Mouse (Mus musculus) stomach, embryonic 15.5 days (tissue): ENCODE measurements around the gene Lrrc25. TPM values are rescaled to one million over a fixed set of nuclear protein-coding genes. Genes with fewer than 3 reads are reported as not detected.
"Not testable (repeated sequence)": the region's sequence is repeated elsewhere in the genome, so short reads cannot be mapped to it uniquely, and the experiment has no call there.

ENCODE experiments used
- ATAC-seq: fragments of 200-750 bp; cut with Nextera tagmentation; 2 replicates; pipeline ENCODE4 v1.8.0; 2017; ENCODE audit warnings: low read depth, moderate number of reproducible peaks, moderate TSS enrichment; ENCODE audit not compliant: insufficient read depth, low FRiP score
- H3K27ac ChIP-seq: fragments of 300-500 bp; sonication (generic); 2 replicates; pipeline ENCODE4 v1.5.1; 2015; ENCODE audit warnings: mild to moderate bottlenecking, inconsistent platforms
- H3K27me3 ChIP-seq: fragments of 300-500 bp; sonication (generic); replicated peaks from 2 replicates; pipeline ENCODE4 v1.6.1; 2015; ENCODE audit warnings: inconsistent platforms
- H3K36me3 ChIP-seq: fragments of 300-500 bp; sonication (generic); 2 replicates; pipeline ENCODE4 v1.6.1; 2015; ENCODE audit warnings: inconsistent platforms
- H3K4me1 ChIP-seq: fragments of 300-500 bp; sonication (generic); 2 replicates; pipeline ENCODE4 v1.6.1; 2015; ENCODE audit warnings: inconsistent platforms
- H3K4me2 ChIP-seq: fragments of 300-500 bp; sonication (generic); 2 replicates; pipeline ENCODE4 v1.6.1; 2015; ENCODE audit warnings: mild to moderate bottlenecking, inconsistent platforms
- H3K4me3 ChIP-seq: fragments of 300-500 bp; sonication (generic); replicated peaks from 2 replicates; pipeline ENCODE4 v1.5.1; 2015; ENCODE audit warnings: inconsistent platforms
- H3K9ac ChIP-seq: fragments of 300-500 bp; sonication (generic); 2 replicates; pipeline ENCODE4 v1.6.1; 2015; ENCODE audit warnings: inconsistent platforms
- H3K9me3 ChIP-seq: fragments of 300-500 bp; sonication (generic); 2 replicates; pipeline ENCODE4 v1.6.1; 2016; ENCODE audit warnings: inconsistent platforms
- WGBS: fragments of 180-500 bp; shearing (Covaris S2); methylation state at CpG from one replicate; pipeline ENCODE4 v1.1.7; 2015; 5-methylcytosine and 5-hydroxymethylcytosine counted together
- polyA plus RNA-seq: library from polyadenylated mRNA; unstranded; fragments of >200 nt; fragmentation: Nextera tagmentation; extraction: Ambion mirVana; gene quantifications from 2 replicates; pipeline ENCODE4 v1.2.1, GENCODE M21; 2015

The Lrrc25 gene
- 3.7 and 3.9 TPM in 2 replicates for polyA plus RNA-seq

DNA sequence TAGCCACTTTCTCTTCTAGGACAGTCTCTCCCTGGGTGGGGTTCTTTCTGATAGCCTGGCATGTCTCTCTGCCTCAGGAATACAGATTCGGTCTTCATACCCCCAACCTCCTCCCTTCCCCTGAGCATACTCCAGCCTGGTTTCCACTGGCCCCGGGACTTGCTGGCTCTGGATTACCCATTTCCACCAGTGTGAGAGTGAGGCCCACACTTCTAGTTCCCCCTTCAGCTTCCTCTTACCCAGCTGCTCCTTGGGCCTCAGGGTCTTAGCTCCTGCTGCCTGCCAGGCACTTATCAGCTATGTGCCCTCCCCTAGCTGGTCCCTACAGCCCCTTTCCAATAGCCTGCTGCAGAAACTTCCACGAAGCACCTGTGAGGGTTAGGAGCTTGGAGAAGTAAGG, at the start of gene Lrrc25:
Gene Lrrc25, plus strand, starts transcription at position 262 of the 400 bp plus-strand sequence.
- H3K9ac ChIP-seq, result no peak within 1 kb of the TSS
- H3K9me3 ChIP-seq, result no peaks in the 10 kb centered on the region
- peak within 1 kb of the TSS; percentile 41; the same call in 1 of the 2 replicates for H3K27ac ChIP-seq
- no peaks in the 10 kb centered on the region for H3K27me3 ChIP-seq
- ATAC-seq, result no peak
- peaks cover 23% of the 10 kb centered on the region for H3K4me1 ChIP-seq
- H3K36me3 ChIP-seq, result no peaks in the 10 kb centered on the region
- 65% methylated on average over 3 of the region's 3 CpGs for WGBS
- H3K4me3 ChIP-seq, result 0 out of 2 replicates have a peak within 1 kb of the TSS, but pooled peaks have one; percentile 4
- no peak within 1 kb of the TSS for H3K4me2 ChIP-seq

DNA sequence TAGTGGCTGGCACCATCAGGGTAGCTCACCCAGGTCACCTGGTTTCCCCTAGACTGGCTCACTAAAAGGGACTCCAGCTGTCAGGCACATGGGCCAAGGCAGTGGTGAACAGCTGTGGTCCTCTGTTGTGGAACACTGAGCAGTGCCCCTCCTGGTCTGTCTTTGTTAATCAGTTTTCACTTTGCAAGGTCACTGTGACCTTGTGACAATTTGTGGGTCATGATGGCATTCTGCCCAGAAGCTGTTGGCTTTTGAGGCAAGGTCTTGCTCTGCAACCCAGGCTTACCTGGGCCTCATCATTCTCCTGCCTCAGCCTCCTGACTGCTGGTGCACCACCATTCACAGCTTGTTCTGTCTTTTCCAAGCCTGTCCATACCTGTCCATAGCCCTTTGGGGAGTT, 45.6 kb upstream of the Lrrc25 start:
- no peak overlapping the region for H3K4me3 ChIP-seq
- H3K9me3 ChIP-seq, result no peaks in the 10 kb centered on the region
- no peak overlapping the region for H3K9ac ChIP-seq
- no peaks in the 10 kb centered on the region for H3K36me3 ChIP-seq
- ATAC-seq, result no peak
- no peak overlapping the region for H3K27ac ChIP-seq
- peaks cover 3% of the 10 kb centered on the region; the same call in 1 of the 2 replicates for H3K4me1 ChIP-seq
- no peaks in the 10 kb centered on the region for H3K27me3 ChIP-seq
- H3K4me2 ChIP-seq, result no peak overlapping the region

DNA sequence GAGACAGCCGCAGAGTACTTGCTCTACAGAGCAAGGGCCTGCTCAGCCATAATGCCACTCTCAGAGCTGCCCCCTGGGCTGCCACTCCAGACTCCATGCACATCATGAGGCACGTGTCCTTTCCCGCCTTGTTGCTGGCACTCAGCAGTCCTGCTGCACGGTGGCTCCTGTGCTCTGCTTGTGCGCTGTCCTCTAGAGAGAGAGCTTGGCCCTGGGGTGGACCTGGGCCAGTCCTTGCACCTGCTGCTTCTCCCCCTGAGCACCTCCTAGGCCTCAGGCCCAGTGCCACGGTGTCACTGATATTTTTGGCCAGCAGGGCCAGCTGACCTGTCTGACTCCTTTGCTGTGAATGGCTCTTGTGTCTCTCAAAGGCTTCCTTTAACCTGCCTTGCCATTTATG, 45.0 kb upstream of the Lrrc25 start:
- WGBS, result 88% methylated on average over 6 of the region's 6 CpGs
- no peak for ATAC-seq
- no peaks in the 10 kb centered on the region; the same call in 1 of the 2 replicates for H3K4me1 ChIP-seq

DNA sequence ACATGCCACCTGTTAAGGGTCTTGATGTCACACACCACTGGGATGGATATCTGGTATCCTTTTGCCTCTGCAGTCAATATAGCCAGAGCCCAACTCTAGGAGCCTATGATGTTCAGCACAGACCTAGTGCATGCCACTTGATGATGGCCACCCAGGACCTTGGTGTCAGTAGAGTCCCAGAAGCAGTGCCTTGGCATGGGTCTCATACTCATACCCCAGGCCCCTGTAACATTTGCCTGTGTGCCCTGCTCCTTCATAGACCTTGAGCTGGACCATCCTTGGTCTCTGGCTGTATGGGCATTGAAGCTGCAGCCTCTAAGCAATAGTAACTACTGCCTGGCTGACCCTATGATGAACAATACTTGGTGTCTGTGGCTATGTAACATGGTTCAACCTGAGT, 41.7 kb upstream of the Lrrc25 start:
- Histone ChIP-seq H3K4me2 (no peak overlapping the region), H3K36me3 (peaks cover 9% of the 10 kb centered on the region)
- ATAC-seq, result no peak

More for the DNA sequence above, 45.0 kb upstream of the Lrrc25 start:
- Histone ChIP-seq H3K4me2 (no peak overlapping the region), H3K9me3 (no peaks in the 10 kb centered on the region), H3K27ac (no peak overlapping the region), H3K27me3 (no peaks in the 10 kb centered on the region), H3K36me3 (no peaks in the 10 kb centered on the region), H3K4me3 (no peak overlapping the region), H3K9ac (no peak overlapping the region)

DNA sequence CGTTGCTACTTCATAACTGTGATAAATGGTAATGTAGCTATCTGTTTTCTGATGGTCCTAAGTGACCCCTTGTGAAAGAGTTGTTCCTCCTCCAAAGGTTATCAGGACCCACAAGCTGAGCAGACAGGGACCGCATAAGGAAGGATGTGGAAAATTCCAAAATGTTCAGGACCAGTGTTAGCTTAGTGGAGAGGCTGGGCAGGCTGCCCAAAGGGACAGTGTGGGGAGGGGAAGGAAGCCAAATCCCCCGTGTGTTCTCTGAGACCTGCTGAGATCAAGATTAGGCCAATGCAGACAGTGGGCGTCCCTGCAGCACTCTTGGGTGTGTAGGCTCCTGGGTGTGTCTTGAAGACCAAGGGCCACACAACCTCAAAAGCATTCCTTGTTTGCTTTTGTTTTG, 41.0 kb upstream of the Lrrc25 start:
- no peaks in the 10 kb centered on the region; the same call in 1 of the 2 replicates for H3K4me1 ChIP-seq

More for the DNA sequence above, 41.7 kb upstream of the Lrrc25 start:
- Histone ChIP-seq H3K27ac (no peak overlapping the region), H3K9ac (no peak overlapping the region), H3K4me3 (no peak overlapping the region), H3K9me3 (no peaks in the 10 kb centered on the region), H3K4me1 (no peaks in the 10 kb centered on the region; the same call in 1 of the 2 replicates), H3K27me3 (no peaks in the 10 kb centered on the region)

DNA sequence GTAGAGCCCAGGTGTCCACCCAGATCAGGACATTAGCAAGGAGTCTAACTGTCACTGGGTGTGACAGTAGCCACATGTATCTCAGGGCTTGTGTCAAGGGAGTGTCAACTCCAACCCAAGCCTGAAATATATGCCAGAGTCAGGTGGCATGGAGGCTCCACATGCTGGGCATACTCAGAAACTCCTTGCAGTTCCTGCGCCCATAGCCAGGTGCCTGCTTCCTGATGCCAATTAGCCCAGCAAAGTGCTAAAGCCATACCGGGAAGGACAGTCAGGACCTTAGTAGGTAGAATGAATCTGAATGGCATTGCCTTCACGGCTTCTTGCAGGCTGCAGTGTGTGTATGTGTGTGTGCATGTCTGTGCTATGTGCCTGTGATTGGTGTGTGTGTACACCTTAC, 38.7 kb upstream of the Lrrc25 start:
- H3K27ac ChIP-seq, result no peak overlapping the region
- no peak for ATAC-seq
- peaks cover 33% of the 10 kb centered on the region for H3K36me3 ChIP-seq
- no peak overlapping the region for H3K4me3 ChIP-seq
- no peak overlapping the region for H3K9ac ChIP-seq
- H3K4me2 ChIP-seq, result no peak overlapping the region
- H3K27me3 ChIP-seq, result no peaks in the 10 kb centered on the region
- no peaks in the 10 kb centered on the region; the same call in 1 of the 2 replicates for H3K4me1 ChIP-seq
- WGBS, result 93% methylated on average over 3 of the region's 3 CpGs
- no peaks in the 10 kb centered on the region for H3K9me3 ChIP-seq

More for the DNA sequence above, 41.0 kb upstream of the Lrrc25 start:
- no peak overlapping the region for H3K27ac ChIP-seq
- H3K9ac ChIP-seq, result no peak overlapping the region
- ATAC-seq, result 0 out of 2 replicates have a peak, but pooled peaks have one; percentile 16
- no peak overlapping the region for H3K4me3 ChIP-seq
- no peak overlapping the region for H3K4me2 ChIP-seq
- H3K9me3 ChIP-seq, result no peaks in the 10 kb centered on the region
- WGBS, result 69% methylated on average over 4 of the region's 4 CpGs
- H3K27me3 ChIP-seq, result no peaks in the 10 kb centered on the region
- peaks cover 10% of the 10 kb centered on the region for H3K36me3 ChIP-seq

DNA sequence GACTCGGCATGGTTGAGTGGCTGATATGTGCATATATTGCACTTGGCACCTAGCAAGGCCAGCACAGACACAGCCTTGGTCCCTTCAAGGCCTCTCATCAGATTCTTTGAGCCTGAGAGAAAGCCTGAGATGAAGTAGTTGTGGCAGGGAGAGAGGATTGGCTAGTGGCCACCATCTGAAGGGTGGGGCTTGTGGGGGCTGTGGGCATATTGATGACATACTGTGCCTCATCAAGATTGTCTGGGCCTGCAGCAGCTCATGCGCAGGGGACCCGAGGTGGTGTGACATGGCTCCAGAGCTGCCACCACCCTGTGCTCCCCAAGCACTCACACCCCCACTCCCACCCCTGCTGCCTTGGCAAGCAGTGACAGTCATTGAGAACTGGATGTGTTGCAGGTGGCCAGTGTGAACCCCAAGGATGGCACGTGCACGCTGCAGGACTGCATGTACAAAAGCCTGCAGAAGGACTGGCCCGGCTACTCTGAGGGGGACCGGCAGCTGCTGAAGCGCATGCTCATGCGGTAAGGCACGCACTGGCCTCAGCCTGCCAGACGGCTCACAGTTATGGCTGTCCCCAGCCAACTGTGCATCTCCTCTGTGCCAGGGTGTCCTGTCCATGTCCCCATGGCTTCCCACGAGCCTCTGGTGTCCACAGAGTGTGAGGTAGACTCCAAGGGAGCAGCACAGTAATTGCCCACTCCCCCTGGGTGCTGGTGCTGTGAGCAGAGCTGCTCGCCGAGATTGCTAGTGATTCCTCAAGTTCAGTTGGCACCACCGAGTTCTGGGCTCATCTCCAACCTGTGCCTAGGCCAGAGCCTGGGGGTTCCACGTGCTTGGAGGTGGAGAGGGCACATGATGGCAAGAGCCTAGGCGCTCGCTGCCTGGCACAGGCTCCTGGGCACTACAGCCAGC, 32.2 kb upstream of the Lrrc25 start:
- no peaks in the 10 kb centered on the region for H3K4me1 ChIP-seq
- no peak overlapping the region for H3K9ac ChIP-seq
- no peak overlapping the region for H3K4me2 ChIP-seq
- H3K9me3 ChIP-seq, result no peaks in the 10 kb centered on the region
- peaks cover 65% of the 10 kb centered on the region for H3K36me3 ChIP-seq
- no peak overlapping the region for H3K27ac ChIP-seq
- WGBS, result 91% methylated on average over 18 of the region's 18 CpGs
- no peak overlapping the region for H3K4me3 ChIP-seq
- no peak for ATAC-seq
- no peaks in the 10 kb centered on the region for H3K27me3 ChIP-seq

DNA sequence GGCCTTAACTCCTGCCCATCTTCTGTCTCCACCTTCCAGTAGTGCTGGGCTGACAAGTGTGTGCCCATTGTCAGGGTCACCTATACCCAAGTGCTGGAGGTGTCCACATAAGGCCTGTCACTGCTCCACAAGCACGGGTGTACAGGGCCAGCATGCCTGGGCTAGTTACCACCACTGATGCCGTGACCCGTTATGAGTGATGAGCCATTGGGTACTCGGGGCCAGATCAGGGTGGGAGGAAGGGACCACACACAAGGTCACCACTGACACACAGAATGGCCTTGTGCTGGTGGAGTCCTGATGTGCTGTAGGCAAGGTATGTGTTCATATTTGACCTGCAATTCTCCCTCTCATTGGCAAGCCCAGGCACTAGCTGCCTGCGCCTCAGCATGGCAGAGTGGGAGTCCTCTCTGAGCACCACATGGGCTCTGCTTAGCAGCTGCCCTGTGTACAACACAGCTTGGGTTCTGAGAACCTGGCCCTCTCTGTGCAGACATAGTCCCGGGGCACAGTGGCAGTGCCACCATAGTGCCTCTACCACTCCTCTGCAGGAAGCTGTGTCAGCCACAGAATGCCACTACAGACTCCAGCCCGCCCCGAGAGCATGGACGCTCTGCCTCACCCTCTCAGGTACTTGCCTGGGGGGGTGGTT, 31.2 kb upstream of the Lrrc25 start:
- no peak overlapping the region for H3K27ac ChIP-seq
- H3K9ac ChIP-seq, result no peak overlapping the region
- peaks cover 60% of the 10 kb centered on the region for H3K36me3 ChIP-seq
- H3K4me2 ChIP-seq, result no peak overlapping the region
- no peak for ATAC-seq
- no peaks in the 10 kb centered on the region for H3K9me3 ChIP-seq
- H3K27me3 ChIP-seq, result no peaks in the 10 kb centered on the region
- H3K4me3 ChIP-seq, result no peak overlapping the region
- no peaks in the 10 kb centered on the region for H3K4me1 ChIP-seq
- WGBS, result 85% methylated on average over 9 of the region's 9 CpGs

DNA sequence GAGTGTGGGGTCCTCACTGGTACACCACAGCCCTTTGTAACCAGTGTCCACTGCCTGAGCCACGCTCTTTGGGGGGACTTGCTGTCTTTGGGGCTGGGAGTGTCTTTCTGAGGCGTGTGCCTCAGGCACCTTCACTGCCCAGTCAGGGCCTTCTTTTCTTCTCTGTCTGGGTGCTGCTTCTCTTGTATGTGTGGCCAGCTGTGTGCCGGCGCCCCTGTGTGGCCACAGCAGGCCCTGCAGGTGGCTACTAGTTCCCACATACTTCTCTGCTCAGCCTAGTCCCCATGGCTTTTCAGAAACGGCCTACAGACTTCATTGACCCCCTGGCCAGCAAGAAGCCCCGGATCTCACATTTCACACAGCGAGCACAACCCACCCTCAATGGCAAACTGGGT, 30.7 kb upstream of the Lrrc25 start:
- peak; percentile 46; the same call in 1 of the 2 replicates for ATAC-seq
- Histone ChIP-seq H3K4me1 (no peaks in the 10 kb centered on the region), H3K27me3 (no peaks in the 10 kb centered on the region), H3K9ac (no peak overlapping the region), H3K36me3 (peaks cover 57% of the 10 kb centered on the region), H3K4me2 (no peak overlapping the region), H3K9me3 (no peaks in the 10 kb centered on the region), H3K27ac (no peak overlapping the region), H3K4me3 (no peak overlapping the region)
- WGBS, result 38% methylated on average over 7 of the region's 7 CpGs

DNA sequence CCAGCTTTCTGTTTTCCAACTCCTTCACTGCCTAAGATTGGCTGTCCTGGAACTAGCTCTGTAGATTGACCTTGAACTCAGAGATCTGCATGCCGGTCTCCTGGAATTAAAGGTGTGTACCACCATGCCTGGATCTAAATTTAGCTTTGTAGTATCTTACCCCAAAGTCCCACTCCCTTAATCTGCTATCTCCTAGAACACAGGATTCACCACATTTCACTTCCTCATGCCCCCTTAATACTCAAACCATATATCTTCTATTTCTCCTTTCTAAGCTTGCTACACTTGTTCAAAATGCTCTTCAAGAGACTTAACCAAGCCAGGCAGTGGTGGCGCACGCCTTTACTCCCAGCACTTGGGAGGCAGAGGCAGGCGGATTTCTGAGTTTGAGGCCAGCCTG, 28.0 kb upstream of the Lrrc25 start:
- H3K27me3 ChIP-seq, H3K9ac ChIP-seq, H3K4me1 ChIP-seq, ATAC-seq, H3K27ac ChIP-seq, H3K4me2 ChIP-seq, H3K9me3 ChIP-seq, H3K4me3 ChIP-seq: not testable (repeated sequence)
- WGBS, result 89% methylated on average over 4 of the region's 4 CpGs
- H3K36me3 ChIP-seq, result peaks cover 41% of the 10 kb centered on the region

DNA sequence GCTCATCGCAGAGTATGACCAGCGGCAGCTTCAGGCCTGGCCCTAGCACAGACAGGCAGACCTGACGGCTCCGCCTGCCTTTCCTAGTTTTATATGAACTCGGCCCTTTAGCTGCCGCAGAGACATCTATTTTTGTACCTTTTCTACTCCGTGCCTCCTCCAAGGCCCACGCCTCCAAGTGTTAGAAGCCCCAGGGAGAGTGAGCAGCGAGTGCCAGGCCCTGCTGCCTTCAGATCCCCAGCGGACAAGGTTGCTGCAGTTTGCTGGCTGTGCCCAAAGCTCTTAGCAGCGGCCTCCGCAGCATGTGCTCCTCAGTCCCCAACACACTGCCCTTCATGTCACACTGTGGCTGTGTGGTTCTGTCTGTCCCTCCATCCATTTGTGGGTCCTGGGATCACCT, 24.4 kb upstream of the Lrrc25 start:
- Histone ChIP-seq H3K4me2 (no peak overlapping the region), H3K9me3 (no peaks in the 10 kb centered on the region), H3K27me3 (no peaks in the 10 kb centered on the region), H3K27ac (no peak overlapping the region), H3K4me3 (no peak overlapping the region), H3K4me1 (peaks cover 26% of the 10 kb centered on the region), H3K36me3 (peaks cover 28% of the 10 kb centered on the region), H3K9ac (no peak overlapping the region)
- 87% methylated on average over 12 of the region's 12 CpGs for WGBS
- no peak for ATAC-seq

DNA sequence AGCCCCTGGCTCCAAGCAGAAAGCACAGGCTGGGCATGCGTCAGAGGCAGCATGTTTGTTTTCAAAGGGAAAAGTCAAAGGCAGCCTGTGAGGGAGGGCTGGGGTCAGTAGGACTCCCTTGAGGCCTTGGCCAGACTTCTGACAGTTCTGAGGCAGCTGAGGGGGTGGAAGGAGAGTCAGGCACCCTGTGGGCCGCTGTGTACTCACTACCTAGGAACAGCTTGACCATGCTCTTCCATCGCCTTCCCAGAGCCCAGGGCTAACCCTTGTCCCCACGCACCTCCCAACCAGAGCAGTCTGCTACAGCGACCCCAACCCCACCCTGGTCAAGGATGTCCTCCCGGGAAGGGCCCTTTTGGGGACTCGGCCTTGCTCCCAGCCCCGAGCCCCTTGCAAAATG, 22.8 kb upstream of the Lrrc25 start:
- Histone ChIP-seq H3K36me3 (peaks cover 17% of the 10 kb centered on the region), H3K9me3 (no peaks in the 10 kb centered on the region), H3K27me3 (no peaks in the 10 kb centered on the region), H3K27ac (peak overlapping the region; percentile 81; the same call in 1 of the 2 replicates), H3K4me3 (peak overlapping the region; percentile 65; the same call in 1 of the 2 replicates), H3K4me1 (peaks cover 37% of the 10 kb centered on the region), H3K4me2 (peak overlapping the region; percentile 99), H3K9ac (no peak overlapping the region)
- ATAC-seq, result no peak
- WGBS, result 45% methylated on average over 8 of the region's 8 CpGs
